Mouse (Mus musculus): ENCODE data around the gene Kcnj9. TPM values are rescaled to one million over a fixed set of nuclear protein-coding genes. Genes with fewer than 3 reads are reported as not detected.

Kcnj9 gene
- total and polyA plus RNA-seq, 2 experiments, result 0.02 to 0.09 TPM

DNA sequence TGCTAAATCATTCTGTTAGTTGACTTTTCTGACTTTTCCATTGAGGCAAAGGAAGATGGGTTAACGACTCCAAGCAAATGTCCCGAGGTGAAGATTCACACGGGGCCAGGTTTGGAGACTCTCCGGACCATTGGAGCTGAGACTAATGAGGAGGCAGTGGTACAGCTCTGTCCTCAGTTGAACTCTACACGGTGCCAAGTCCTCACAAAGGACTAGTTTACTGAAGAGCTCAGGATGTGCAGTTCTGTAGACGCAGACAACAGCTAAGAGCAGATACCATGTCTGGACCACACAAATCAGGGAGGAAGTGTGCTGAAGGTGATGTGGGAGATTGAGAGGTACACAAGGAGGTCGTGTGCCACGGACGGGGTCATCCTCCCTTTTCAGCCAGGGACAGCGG is 29.2 kb upstream of the Kcnj9 start:
- no peaks in the 10 kb centered on the region for H3K36me3 ChIP-seq (ENCODE audit: control insufficient read depth, insufficient read depth, low read length)
- H3K79me2 ChIP-seq (ENCODE audit: control insufficient read depth, insufficient read depth, low read length), result no peaks in the 10 kb centered on the region
- H3K4me3 ChIP-seq (ENCODE audit: insufficient read depth, low read depth, low read length), result no peak overlapping the region
- WGBS, result 68% methylated on average over 10 of the region's 10 CpGs
- no peak for TF ChIP-seq CTCF (IDR thresholded peaks at IDR 0.05; ENCODE audit: low read depth, low read length)
- TF ChIP-seq POLR2A (IDR thresholded peaks at IDR 0.05; ENCODE audit: extremely low read depth, insufficient read depth, low read length), result no peak
- no peaks in the 10 kb centered on the region for H3K4me1 ChIP-seq (ENCODE audit: control insufficient read depth, insufficient read depth, low read length)
- no peak overlapping the region for H3K27ac ChIP-seq (replicated peaks; ENCODE audit: insufficient read depth, low read depth, low read length)
- no peak overlapping the region for H3K9ac ChIP-seq (ENCODE audit: low read depth, low read length)
- no peaks in the 10 kb centered on the region for H3K27me3 ChIP-seq (ENCODE audit: control insufficient read depth, insufficient read depth, low read length)
- DNase-seq (ENCODE audit: extremely low read depth, low read depth, low spot score), result no peak

DNA sequence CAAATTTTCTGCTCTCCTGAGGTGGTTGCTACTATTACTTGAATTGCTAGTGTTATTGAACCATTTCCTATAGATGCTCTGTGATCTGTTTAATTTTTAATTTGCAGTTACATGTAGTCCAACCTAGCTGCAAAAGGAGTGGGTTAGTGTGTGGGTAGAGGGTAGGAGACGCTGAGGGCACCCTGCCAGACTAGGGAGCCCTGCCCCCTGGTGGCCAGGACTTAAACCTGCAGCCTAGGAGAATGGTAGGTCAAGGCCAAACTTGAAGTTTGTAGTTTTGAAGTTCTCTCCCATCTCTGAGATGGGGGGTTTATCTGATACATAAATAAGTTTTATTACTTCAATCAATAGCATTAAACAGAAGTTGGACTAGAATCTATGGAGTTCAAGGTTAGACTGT is 28.4 kb upstream of the Kcnj9 start:
- H3K4me1 ChIP-seq (ENCODE audit: control insufficient read depth, insufficient read depth, low read length), result no peaks in the 10 kb centered on the region
- H3K36me3 ChIP-seq (ENCODE audit: control insufficient read depth, insufficient read depth, low read length), result no peaks in the 10 kb centered on the region
- no peak overlapping the region for H3K9ac ChIP-seq (ENCODE audit: low read depth, low read length)
- no peaks in the 10 kb centered on the region; the same call in 1 of the 2 replicates for H3K27me3 ChIP-seq (ENCODE audit: control insufficient read depth, insufficient read depth, low read length)
- TF ChIP-seq CTCF (IDR thresholded peaks at IDR 0.05; ENCODE audit: low read depth, low read length) (peak; percentile 93), POLR2A (IDR thresholded peaks at IDR 0.05; ENCODE audit: extremely low read depth, insufficient read depth, low read length) (no peak)
- H3K79me2 ChIP-seq (ENCODE audit: control insufficient read depth, insufficient read depth, low read length), result no peaks in the 10 kb centered on the region
- 0% methylated on average over 1 of the region's 1 CpGs for WGBS
- H3K4me3 ChIP-seq (ENCODE audit: insufficient read depth, low read depth, low read length), result no peak overlapping the region
- DNase-seq (ENCODE audit: extremely low read depth, low read depth, low spot score), result no peak
- H3K27ac ChIP-seq (replicated peaks; ENCODE audit: insufficient read depth, low read depth, low read length), result no peak overlapping the region

DNA sequence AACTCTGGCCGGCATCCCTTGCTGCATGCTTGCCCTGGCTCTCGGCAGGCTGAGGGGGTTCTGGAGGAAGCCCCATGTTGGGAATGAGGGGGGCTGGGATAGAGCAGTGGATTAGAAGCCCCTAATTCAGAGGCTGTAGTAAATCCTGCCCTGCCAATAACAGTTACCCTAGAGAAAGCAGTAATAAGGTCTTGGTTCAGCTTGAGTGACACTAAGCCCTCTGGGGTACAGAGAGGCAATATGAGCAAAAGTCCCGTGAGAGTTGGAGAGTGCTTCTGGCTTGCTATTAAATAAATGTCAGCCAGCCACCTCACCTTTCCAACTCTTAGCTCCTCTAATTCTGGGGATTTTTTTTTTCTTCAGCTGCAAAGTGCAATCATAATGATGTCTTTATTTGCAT is 26.2 kb upstream of the Kcnj9 start:
- 67% methylated on average over 3 of the region's 3 CpGs for WGBS

DNA sequence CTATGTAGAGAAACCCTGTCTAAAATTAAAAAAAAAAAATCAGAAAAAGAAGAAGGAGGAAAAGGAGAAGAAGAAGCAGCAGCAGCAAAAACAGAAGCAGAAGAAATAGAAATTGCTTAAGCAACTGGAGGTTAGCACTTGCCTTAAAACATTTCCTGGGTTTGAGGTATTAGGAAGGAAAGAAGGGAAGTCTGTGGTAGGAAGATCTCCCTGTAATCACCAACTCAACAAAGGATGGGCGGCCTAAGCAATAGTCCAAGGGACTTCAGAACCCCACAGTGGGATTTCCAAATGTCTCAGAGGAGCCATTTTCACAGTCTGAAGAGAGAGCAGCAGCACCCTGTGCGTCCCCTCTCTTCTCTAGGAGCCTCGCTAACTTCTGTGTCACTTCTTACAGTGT is 23.3 kb upstream of the Kcnj9 start:
- H3K36me3 ChIP-seq (ENCODE audit: control insufficient read depth, insufficient read depth, low read length), result no peaks in the 10 kb centered on the region
- H3K4me1 ChIP-seq (ENCODE audit: control insufficient read depth, insufficient read depth, low read length), result no peaks in the 10 kb centered on the region
- WGBS, result 79% methylated on average over 3 of the region's 3 CpGs
- no peak overlapping the region for H3K4me3 ChIP-seq (ENCODE audit: insufficient read depth, low read depth, low read length)
- DNase-seq (ENCODE audit: extremely low read depth, low read depth, low spot score), result no peak
- 0 out of 2 replicates have a peak overlapping the region, but pooled peaks have one; percentile 32 for H3K27ac ChIP-seq (replicated peaks; ENCODE audit: insufficient read depth, low read depth, low read length)
- TF ChIP-seq CTCF (IDR thresholded peaks at IDR 0.05; ENCODE audit: low read depth, low read length) (no peak), POLR2A (IDR thresholded peaks at IDR 0.05; ENCODE audit: extremely low read depth, insufficient read depth, low read length) (no peak)
- H3K9ac ChIP-seq (ENCODE audit: low read depth, low read length), result no peak overlapping the region
- H3K79me2 ChIP-seq (ENCODE audit: control insufficient read depth, insufficient read depth, low read length), result no peaks in the 10 kb centered on the region
- peaks cover 6% of the 10 kb centered on the region for H3K27me3 ChIP-seq (ENCODE audit: control insufficient read depth, insufficient read depth, low read length)

More for the DNA sequence above, 26.2 kb upstream of the Kcnj9 start:
- H3K27me3 ChIP-seq (ENCODE audit: control insufficient read depth, insufficient read depth, low read length), result peaks cover 3% of the 10 kb centered on the region
- TF ChIP-seq CTCF (IDR thresholded peaks at IDR 0.05; ENCODE audit: low read depth, low read length) (no peak), POLR2A (IDR thresholded peaks at IDR 0.05; ENCODE audit: extremely low read depth, insufficient read depth, low read length) (no peak)
- no peak overlapping the region for H3K9ac ChIP-seq (ENCODE audit: low read depth, low read length)
- no peak for DNase-seq (ENCODE audit: extremely low read depth, low read depth, low spot score)
- H3K79me2 ChIP-seq (ENCODE audit: control insufficient read depth, insufficient read depth, low read length), result no peaks in the 10 kb centered on the region
- no peak overlapping the region for H3K27ac ChIP-seq (replicated peaks; ENCODE audit: insufficient read depth, low read depth, low read length)
- H3K4me3 ChIP-seq (ENCODE audit: insufficient read depth, low read depth, low read length), result no peak overlapping the region
- H3K36me3 ChIP-seq (ENCODE audit: control insufficient read depth, insufficient read depth, low read length), result no peaks in the 10 kb centered on the region
- H3K4me1 ChIP-seq (ENCODE audit: control insufficient read depth, insufficient read depth, low read length), result no peaks in the 10 kb centered on the region

DNA sequence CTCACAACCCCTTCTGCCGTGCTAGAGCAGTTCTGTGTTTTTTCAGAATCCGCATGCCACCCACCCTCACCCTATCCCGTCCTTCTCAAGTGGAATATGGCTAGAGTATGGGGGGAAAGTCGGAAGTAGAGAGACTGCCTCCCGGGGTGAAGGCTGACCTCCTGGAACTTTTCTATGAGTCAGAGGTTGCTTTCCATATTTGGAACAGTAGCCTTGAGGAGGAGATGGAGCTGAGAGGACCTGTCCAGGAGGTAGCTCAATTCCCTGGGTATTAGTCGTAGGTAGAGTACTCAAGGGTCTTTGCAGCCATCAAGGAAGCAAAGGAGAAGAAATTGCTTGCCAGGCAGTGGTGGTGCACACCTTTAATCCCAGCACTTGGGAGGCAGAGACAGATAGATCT is 22.9 kb upstream of the Kcnj9 start:
- no peak overlapping the region for H3K9ac ChIP-seq (ENCODE audit: low read depth, low read length)
- no peak for TF ChIP-seq CTCF (IDR thresholded peaks at IDR 0.05; ENCODE audit: low read depth, low read length)
- TF ChIP-seq POLR2A (IDR thresholded peaks at IDR 0.05; ENCODE audit: extremely low read depth, insufficient read depth, low read length), result no peak
- no peaks in the 10 kb centered on the region for H3K36me3 ChIP-seq (ENCODE audit: control insufficient read depth, insufficient read depth, low read length)
- H3K27me3 ChIP-seq (ENCODE audit: control insufficient read depth, insufficient read depth, low read length), result peaks cover 6% of the 10 kb centered on the region
- no peaks in the 10 kb centered on the region for H3K4me1 ChIP-seq (ENCODE audit: control insufficient read depth, insufficient read depth, low read length)
- H3K4me3 ChIP-seq (ENCODE audit: insufficient read depth, low read depth, low read length), result no peak overlapping the region
- no peak for DNase-seq (ENCODE audit: extremely low read depth, low read depth, low spot score)
- H3K79me2 ChIP-seq (ENCODE audit: control insufficient read depth, insufficient read depth, low read length), result no peaks in the 10 kb centered on the region
- H3K27ac ChIP-seq (replicated peaks; ENCODE audit: insufficient read depth, low read depth, low read length), result no peak overlapping the region
- WGBS, result 75% methylated on average over 6 of the region's 6 CpGs

DNA sequence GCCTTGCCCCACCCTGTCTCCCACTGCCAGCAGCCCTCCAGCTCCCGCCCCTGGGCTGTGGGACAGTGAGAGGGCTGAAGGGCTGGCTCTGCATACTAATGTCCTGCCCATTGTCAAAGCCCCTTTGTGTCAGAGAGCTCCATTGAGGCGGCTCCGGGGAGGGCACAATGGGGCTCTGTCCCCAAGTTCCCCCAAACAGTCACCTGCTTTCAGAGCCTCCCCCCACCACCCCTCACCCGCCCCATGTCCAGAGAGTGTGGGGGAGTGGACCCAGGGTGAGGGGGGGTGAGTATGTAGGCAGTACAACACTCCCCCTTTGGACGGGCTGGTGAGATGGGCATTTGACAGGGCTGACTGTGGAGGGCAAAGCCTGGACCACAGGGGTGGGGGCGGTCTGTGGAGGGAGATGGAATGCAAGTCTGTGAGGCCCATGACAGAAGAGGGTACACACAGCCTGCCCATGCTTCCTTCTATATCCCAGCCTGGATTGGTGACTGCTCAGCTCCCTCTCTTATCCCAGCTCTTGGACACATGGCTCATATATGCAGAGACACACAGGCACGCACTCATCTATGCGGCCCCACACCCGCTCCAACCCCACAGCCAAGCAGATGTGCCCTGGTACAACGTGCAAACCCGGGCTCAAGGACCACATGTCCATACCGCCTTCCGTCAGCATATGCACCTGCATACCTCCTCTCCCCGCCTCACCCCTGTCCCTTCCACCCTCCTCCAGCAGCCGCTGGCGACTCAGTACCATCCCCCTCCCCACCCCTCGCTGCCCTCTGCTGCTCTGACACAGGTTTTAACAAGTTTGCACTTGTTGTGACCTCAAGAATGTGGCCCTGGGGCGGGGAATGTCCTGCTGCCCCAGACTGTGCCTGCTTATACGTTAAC is 21.0 kb upstream of the Kcnj9 start:
- H3K4me3 ChIP-seq (ENCODE audit: insufficient read depth, low read depth, low read length), result no peak overlapping the region
- no peak for DNase-seq (ENCODE audit: extremely low read depth, low read depth, low spot score)
- H3K9ac ChIP-seq (ENCODE audit: low read depth, low read length), result no peak overlapping the region
- H3K36me3 ChIP-seq (ENCODE audit: control insufficient read depth, insufficient read depth, low read length), result no peaks in the 10 kb centered on the region
- H3K27ac ChIP-seq (replicated peaks; ENCODE audit: insufficient read depth, low read depth, low read length), result no peak overlapping the region
- H3K4me1 ChIP-seq (ENCODE audit: control insufficient read depth, insufficient read depth, low read length), result no peaks in the 10 kb centered on the region
- 36% methylated on average over 19 of the region's 19 CpGs for WGBS
- H3K27me3 ChIP-seq (ENCODE audit: control insufficient read depth, insufficient read depth, low read length), result peaks cover 6% of the 10 kb centered on the region
- TF ChIP-seq CTCF (IDR thresholded peaks at IDR 0.05; ENCODE audit: low read depth, low read length), result no peak
- no peak for TF ChIP-seq POLR2A (IDR thresholded peaks at IDR 0.05; ENCODE audit: extremely low read depth, insufficient read depth, low read length)
- H3K79me2 ChIP-seq (ENCODE audit: control insufficient read depth, insufficient read depth, low read length), result no peaks in the 10 kb centered on the region

Measured in liver, adult 2 months (tissue).